Mouse (Mus musculus) CH12.LX (cell line): Measurements from ENCODE around the gene Actn4. TPM values are rescaled to one million over a fixed set of nuclear protein-coding genes. Genes with fewer than 3 reads are reported as not detected.

ENCODE experiments used
- DNase-seq: peaks from one replicate; pipeline ENCODE4 v3.0.0-alpha.2; 2013; ENCODE audit errors: extremely low read depth
- H3K27ac ChIP-seq: 2 replicates; pipeline ENCODE4 v1.5.1; 2012; ENCODE audit warnings: low read depth, mild to moderate bottlenecking, control low read depth, moderate library complexity; ENCODE audit not compliant: insufficient read depth
- H3K27me3 ChIP-seq: replicated peaks from 2 replicates; pipeline ENCODE3; 2012; ENCODE audit warnings: inconsistent platforms
- H3K36me3 ChIP-seq, 2 experiments: replicated peaks in 1 of 2; 2 replicates each; pipeline versions ENCODE3 to v1.6.1; 2012; ENCODE audit warnings: inconsistent platforms in 1 of 2, low read length in 1 of 2, mild to moderate bottlenecking in 1 of 2, mixed read lengths in 1 of 2, moderate library complexity in 1 of 2; ENCODE audit not compliant: control insufficient read depth in 1 of 2, insufficient read depth in 1 of 2
- H3K4me1 ChIP-seq, 2 experiments: 2 replicates each; pipeline ENCODE4 v1.6.1; 2012; ENCODE audit warnings: inconsistent platforms in 1 of 2, moderate library complexity in 1 of 2; ENCODE audit not compliant: insufficient read depth in 2 of 2, control insufficient read depth in 1 of 2
- H3K4me2 ChIP-seq: 2 replicates; pipeline ENCODE4 v1.6.1; 2012; ENCODE audit warnings: low read depth, mild to moderate bottlenecking, control low read depth; ENCODE audit not compliant: poor library complexity, insufficient read depth, severe bottlenecking
- H3K4me3 ChIP-seq, 3 experiments: fragments of 150-350 bp in 1 of 3; sonication (generic) in 1 of 3; replicated peaks in 1 of 3; 2 replicates each; pipeline versions ENCODE3 to v1.5.1; 2011 to 2012; ENCODE audit warnings: low read depth in 2 of 3, low read length in 2 of 3, mild to moderate bottlenecking in 2 of 3, moderate library complexity in 2 of 3, control low read depth in 1 of 3, improper control_type of control experiment in 1 of 3, inconsistent platforms in 1 of 3, mixed read lengths in 1 of 3; ENCODE audit not compliant: poor library complexity in 1 of 3
- H3K79me2 ChIP-seq: replicated peaks from 2 replicates; pipeline ENCODE4 v1.6.1; 2012; ENCODE audit warnings: mild to moderate bottlenecking, moderate library complexity; ENCODE audit not compliant: control insufficient read depth, poor library complexity, insufficient read depth, severe bottlenecking; ENCODE audit errors: extremely low read depth
- H3K9ac ChIP-seq: 2 replicates; pipeline ENCODE4 v1.6.1; 2012; ENCODE audit warnings: low read depth, mild to moderate bottlenecking, control low read depth, moderate library complexity; ENCODE audit not compliant: insufficient read depth
- H3K9me3 ChIP-seq: replicated peaks from 2 replicates; pipeline ENCODE3; 2012; ENCODE audit warnings: low read length, inconsistent platforms, mixed read lengths
- CHD1 ChIP-seq: IDR thresholded peaks from 2 replicates; pipeline ENCODE4 v1.6.1; 2012; ENCODE audit warnings: low read depth, low read length, improper control_type of control experiment, inconsistent platforms
- CHD2 ChIP-seq: IDR thresholded peaks from 2 replicates; pipeline ENCODE4 v1.6.1; 2011; ENCODE audit warnings: low read length, improper control_type of control experiment
- CTCF ChIP-seq, 2 experiments: IDR thresholded peaks in 1 of 2; conservative IDR thresholded peaks in 1 of 2; 2 replicates each; pipeline ENCODE4 v1.5.1; 2011 to 2012; ENCODE audit warnings: low read depth in 2 of 2, low read length in 2 of 2, improper control_type of control experiment in 1 of 2, inconsistent platforms in 1 of 2, mild to moderate bottlenecking in 1 of 2, moderate library complexity in 1 of 2
- ELF1 ChIP-seq: IDR thresholded peaks from 2 replicates; pipeline ENCODE4 v1.6.1; 2014; ENCODE audit warnings: low read depth, mild to moderate bottlenecking, inconsistent platforms, low read length, improper control_type of control experiment
- GABPA ChIP-seq: IDR thresholded peaks from 2 replicates; pipeline ENCODE4 v1.6.1; 2012; ENCODE audit warnings: low read depth, low read length, improper control_type of control experiment, inconsistent platforms; ENCODE audit not compliant: insufficient replicate concordance
- HCFC1 ChIP-seq: IDR thresholded peaks from 2 replicates; pipeline ENCODE4 v1.6.1; 2012; ENCODE audit warnings: low read depth, mild to moderate bottlenecking, inconsistent platforms, low read length, improper control_type of control experiment
- IRF4 ChIP-seq: IDR thresholded peaks from 2 replicates; pipeline ENCODE4 v1.6.1; 2014; ENCODE audit warnings: low read depth, mild to moderate bottlenecking, inconsistent platforms, low read length, improper control_type of control experiment
- JUN ChIP-seq: IDR thresholded peaks from 2 replicates; pipeline ENCODE4 v1.6.1; 2011; ENCODE audit warnings: low read depth, mild to moderate bottlenecking, low read length, improper control_type of control experiment, moderate library complexity; ENCODE audit not compliant: insufficient read depth
- JUND ChIP-seq: conservative IDR thresholded peaks from 2 replicates; pipeline ENCODE4 v1.6.1; 2011; ENCODE audit warnings: low read depth, low read length, improper control_type of control experiment
- KAT2A ChIP-seq: IDR thresholded peaks from 2 replicates; pipeline ENCODE4 v1.6.1; 2012; ENCODE audit warnings: low read length, improper control_type of control experiment, inconsistent platforms; ENCODE audit not compliant: insufficient replicate concordance
- MAFK ChIP-seq: IDR thresholded peaks from 2 replicates; pipeline ENCODE4 v1.6.1; 2011; ENCODE audit warnings: low read length, improper control_type of control experiment; ENCODE audit not compliant: insufficient replicate concordance
- MEF2A ChIP-seq: IDR thresholded peaks from 2 replicates; pipeline ENCODE4 v1.6.1; 2014; ENCODE audit warnings: low read depth, mild to moderate bottlenecking, inconsistent platforms, low read length, improper control_type of control experiment, borderline replicate concordance
- MXI1 ChIP-seq: IDR thresholded peaks from 2 replicates; pipeline ENCODE4 v1.6.1; 2011; ENCODE audit warnings: mild to moderate bottlenecking, low read depth, low read length, improper control_type of control experiment
- MYC ChIP-seq: IDR thresholded peaks from 2 replicates; pipeline ENCODE4 v1.6.1; 2011; ENCODE audit warnings: low read depth, mild to moderate bottlenecking, improper control_type of control experiment, low read length
- NELFE ChIP-seq: IDR thresholded peaks from 2 replicates; pipeline ENCODE4 v1.6.1; 2011; ENCODE audit warnings: low read depth, low read length, improper control_type of control experiment
- NRF1 ChIP-seq: IDR thresholded peaks from 2 replicates; pipeline ENCODE4 v1.6.1; 2014; ENCODE audit warnings: low read depth, mild to moderate bottlenecking, inconsistent platforms, low read length, improper control_type of control experiment, moderate library complexity
- PAX5 ChIP-seq: IDR thresholded peaks from 2 replicates; pipeline ENCODE4 v1.6.1; 2012; ENCODE audit warnings: low read length, inconsistent platforms, mixed read lengths
- POLR2AphosphoS2 ChIP-seq: IDR thresholded peaks from 2 replicates; pipeline ENCODE4 v1.6.1; 2011; ENCODE audit warnings: low read depth, low read length, improper control_type of control experiment
- RCOR1 ChIP-seq: conservative IDR thresholded peaks from 2 replicates; pipeline ENCODE4 v1.6.1; 2012; ENCODE audit warnings: low read depth, mild to moderate bottlenecking, inconsistent platforms, low read length, improper control_type of control experiment
- TCF12 ChIP-seq: IDR thresholded peaks from 2 replicates; pipeline ENCODE4 v1.6.1; 2014; ENCODE audit warnings: low read depth, mild to moderate bottlenecking, inconsistent platforms, low read length, improper control_type of control experiment
- UBTF ChIP-seq: IDR thresholded peaks from 2 replicates; pipeline ENCODE4 v1.6.1; 2012; ENCODE audit warnings: low read depth, mild to moderate bottlenecking, inconsistent platforms, low read length, improper control_type of control experiment, moderate library complexity
- USF1 ChIP-seq: IDR thresholded peaks from 2 replicates; pipeline ENCODE4 v1.6.1; 2014; ENCODE audit warnings: low read depth, mild to moderate bottlenecking, inconsistent platforms, low read length, improper control_type of control experiment
- USF2 ChIP-seq: conservative IDR thresholded peaks from 2 replicates; pipeline ENCODE4 v1.6.1; 2011; ENCODE audit warnings: low read depth, low read length, improper control_type of control experiment
- ZMIZ1 ChIP-seq: IDR thresholded peaks from 2 replicates; pipeline ENCODE4 v1.6.1; 2012; ENCODE audit warnings: low read depth, mild to moderate bottlenecking, inconsistent platforms, low read length, improper control_type of control experiment
- ZNF384 ChIP-seq: IDR thresholded peaks from 2 replicates; pipeline ENCODE4 v1.6.1; 2012; ENCODE audit warnings: low read depth, low read length, improper control_type of control experiment, inconsistent platforms
- dilution Hi-C: fragments of 300-500 bp; cut with MboI; formaldehyde crosslinking; loops from 2 replicates; pipeline ENCODE4 v1.14.3; 2020; ENCODE audit warnings: low sequenced_read_pairs; ENCODE audit not compliant: extremely low pct_unique_long_range_greater_than_20kb, extremely low pct_ligation_motif_present
- in situ Hi-C: fragments of 300-500 bp; cut with MboI; formaldehyde crosslinking; loops from 3 replicates; pipeline ENCODE4 v1.14.3; 2019; ENCODE audit warnings: low sequenced_read_pairs, low pct_ligation_motif_present, low pct_unique_long_range_greater_than_20kb, mixed read lengths
- polyA plus RNA-seq: library from polyadenylated mRNA; unstranded; fragments of >175 nt; gene quantifications from 2 replicates; pipeline ENCODE4 v1.2.1, GENCODE M21; 2012; ENCODE audit warnings: low read depth; ENCODE audit not compliant: insufficient read length
- total RNA-seq, 2 experiments: library from RNA; depleted of rRNA; stranded (reverse); fragments of 300-350 nt in 1 of 2; fragments of >200 nt in 1 of 2; gene quantifications; 2 replicates each; pipeline ENCODE4 v1.2.3; 2012 to 2014

Gene Actn4
- total and polyA plus RNA-seq, 3 experiments: 56.9 to 145 (median 63.4) TPM

- no peaks in the 10 kb centered on the region for H3K27me3 ChIP-seq
- H3K79me2 ChIP-seq: peaks cover 65% of the 10 kb centered on the region
- H3K4me2 ChIP-seq: no peak overlapping the region
- TF ChIP-seq ZNF384 (no peak), MAFK (no peak), HCFC1 (no peak), CHD1 (no peak), MXI1 (no peak), IRF4 (no peak), ZMIZ1 (no peak), CTCF (conservative IDR thresholded peaks at IDR 0.05 in 1 of 2, IDR thresholded peaks at IDR 0.05 in 1 of 2; ENCODE audit: low read depth in 2 of 2, low read length in 2 of 2) (no peak), KAT2A (no peak), MYC (no peak), TCF12 (no peak), MEF2A (no peak), JUND (no peak), UBTF (no peak), CHD2 (no peak), RCOR1 (no peak)
- no peaks in the 10 kb centered on the region for H3K9me3 ChIP-seq
- in situ Hi-C loops: no loop called here
- no peak overlapping the region for H3K9ac ChIP-seq
- no peak overlapping the region for H3K27ac ChIP-seq
- H3K36me3 ChIP-seq: peaks cover 1 to 42% of the 10 kb centered on the region in 2 experiments
- no peak overlapping the region for H3K4me3 ChIP-seq
- dilution Hi-C loops: no loop called here
- H3K4me1 ChIP-seq: peaks cover 12 to 84% of the 10 kb centered on the region in 2 experiments
- no peak for DNase-seq
These were observed 6.7 kb downstream of the Actn4 start for GRCm38 (mm10) chr7:28955295-28955897.

- Histone ChIP-seq H3K27me3 (no peaks in the 10 kb centered on the region), H3K79me2 (peaks cover 62% of the 10 kb centered on the region), H3K9me3 (no peaks in the 10 kb centered on the region), H3K9ac (no peak overlapping the region), H3K4me1 (peaks cover 8 to 81% of the 10 kb centered on the region in 2 experiments), H3K4me3 (no peak overlapping the region), H3K4me2 (no peak overlapping the region), H3K27ac (no peak overlapping the region), H3K36me3 (peaks cover 3 to 45% of the 10 kb centered on the region in 2 experiments)
- in situ Hi-C loops (no loop called here), dilution Hi-C loops (no loop called here)
- no peak for DNase-seq
- TF ChIP-seq MEF2A (no peak), ELF1 (no peak), CHD2 (no peak), TCF12 (no peak), ZNF384 (no peak), JUN (no peak), JUND (no peak), NELFE (no peak), KAT2A (no peak), POLR2AphosphoS2 (no peak), NRF1 (no peak), ZMIZ1 (no peak), IRF4 (no peak), USF2 (no peak), USF1 (no peak), PAX5 (no peak), GABPA (no peak)
These were observed 7.4 kb downstream of the Actn4 start for GRCm38 (mm10) chr7:28954773-28955172.
